Comparison of ENCODE assay signal across 19 mouse cellular contexts in the genomic region with DNA sequence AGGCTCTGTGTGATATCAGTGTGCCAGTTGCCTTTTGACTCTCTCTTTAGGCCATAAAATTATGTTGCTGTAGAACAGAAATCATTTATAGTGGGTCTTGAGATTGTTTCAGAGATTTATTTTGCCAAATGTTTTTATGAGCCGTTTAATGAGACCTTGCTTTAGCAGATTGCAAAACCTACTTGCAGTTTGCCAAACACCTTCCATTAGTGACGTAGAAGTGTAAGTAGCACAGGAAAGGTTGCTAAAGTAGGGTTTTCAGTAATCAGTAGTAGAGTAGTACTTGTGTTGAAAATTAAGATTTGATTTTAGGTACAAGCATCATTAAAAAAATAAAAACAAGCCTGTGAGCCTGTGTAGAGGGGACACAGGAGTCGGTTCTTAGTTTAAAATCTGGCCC.
"Had no signal": no experiment of that assay in that cellular context is flagged by ENCODE, and none has a peak within 500 bp of the region (broad histone marks: within the 10 kb centered on the region; RNA-seq: fewer than 3 reads in every experiment).

No protein-coding gene starts in this region.

- H3K4me1 ChIP-seq: hindbrain, embryonic 12.5 days; limb, embryonic 13.5 days had no signal

- H3K9ac ChIP-seq: heart, embryonic 12.5 days; hindbrain, embryonic 12.5 days; hindbrain, embryonic 14.5 days; intestine, embryonic 15.5 days; kidney, embryonic 15.5 days; limb, embryonic 13.5 days; limb, embryonic 15.5 days; liver, embryonic 13.5 days; liver, embryonic 15.5 days had no signal

- H3K4me3 ChIP-seq: heart, embryonic 10.5 days; heart, embryonic 12.5 days; hindbrain, embryonic 10.5 days; hindbrain, embryonic 12.5 days; intestine, embryonic 15.5 days; kidney, embryonic 15.5 days; layer of hippocampus, adult 2 months; left cerebral cortex, adult 2 months; limb, embryonic 13.5 days; limb, embryonic 15.5 days; liver, embryonic 13.5 days; liver, embryonic 15.5 days had no signal

- DNase-seq: heart, postnatal 4 days; kidney, adult 18-20 months; kidney, postnatal 4 days; liver, embryonic 13.5 days had no signal

- H3K4me2 ChIP-seq: heart, embryonic 12.5 days; hindbrain, embryonic 12.5 days; hindbrain, embryonic 14.5 days; intestine, embryonic 15.5 days; kidney, embryonic 15.5 days; limb, embryonic 13.5 days; limb, embryonic 15.5 days; liver, embryonic 13.5 days; liver, embryonic 15.5 days had no signal

- H3K27me3 ChIP-seq: heart, embryonic 12.5 days; hindbrain, embryonic 12.5 days; intestine, embryonic 15.5 days; kidney, embryonic 15.5 days; limb, embryonic 13.5 days; limb, embryonic 15.5 days; liver, embryonic 13.5 days; liver, embryonic 15.5 days had no signal

- ATAC-seq: inflammation-experienced regulatory T-cells, adult 6 months; intestine, embryonic 15.5 days; intestine, postnatal 0 days had no signal

- H3K27ac ChIP-seq: heart, embryonic 10.5 days; hindbrain, embryonic 10.5 days; hindbrain, embryonic 12.5 days; hindbrain, embryonic 14.5 days; intestine, embryonic 15.5 days; kidney, embryonic 15.5 days; kidney, postnatal 0 days; layer of hippocampus, adult 2 months; left cerebral cortex, adult 2 months; limb, embryonic 13.5 days; limb, embryonic 15.5 days; liver, embryonic 13.5 days; liver, embryonic 15.5 days had no signal

- H3K36me3 ChIP-seq: heart, embryonic 10.5 days; heart, embryonic 12.5 days; hindbrain, embryonic 10.5 days; hindbrain, embryonic 12.5 days; intestine, embryonic 15.5 days; kidney, embryonic 15.5 days; limb, embryonic 13.5 days; limb, embryonic 15.5 days; liver, embryonic 13.5 days; liver, embryonic 15.5 days had no signal

- H3K9me3 ChIP-seq: heart, embryonic 10.5 days; heart, embryonic 12.5 days; hindbrain, embryonic 10.5 days; hindbrain, embryonic 12.5 days; intestine, embryonic 15.5 days; kidney, embryonic 15.5 days; limb, embryonic 13.5 days; limb, embryonic 15.5 days; liver, embryonic 13.5 days; liver, embryonic 15.5 days had no signal
